ENCODE assay signal across 8 mouse cellular contexts in the genomic region with DNA sequence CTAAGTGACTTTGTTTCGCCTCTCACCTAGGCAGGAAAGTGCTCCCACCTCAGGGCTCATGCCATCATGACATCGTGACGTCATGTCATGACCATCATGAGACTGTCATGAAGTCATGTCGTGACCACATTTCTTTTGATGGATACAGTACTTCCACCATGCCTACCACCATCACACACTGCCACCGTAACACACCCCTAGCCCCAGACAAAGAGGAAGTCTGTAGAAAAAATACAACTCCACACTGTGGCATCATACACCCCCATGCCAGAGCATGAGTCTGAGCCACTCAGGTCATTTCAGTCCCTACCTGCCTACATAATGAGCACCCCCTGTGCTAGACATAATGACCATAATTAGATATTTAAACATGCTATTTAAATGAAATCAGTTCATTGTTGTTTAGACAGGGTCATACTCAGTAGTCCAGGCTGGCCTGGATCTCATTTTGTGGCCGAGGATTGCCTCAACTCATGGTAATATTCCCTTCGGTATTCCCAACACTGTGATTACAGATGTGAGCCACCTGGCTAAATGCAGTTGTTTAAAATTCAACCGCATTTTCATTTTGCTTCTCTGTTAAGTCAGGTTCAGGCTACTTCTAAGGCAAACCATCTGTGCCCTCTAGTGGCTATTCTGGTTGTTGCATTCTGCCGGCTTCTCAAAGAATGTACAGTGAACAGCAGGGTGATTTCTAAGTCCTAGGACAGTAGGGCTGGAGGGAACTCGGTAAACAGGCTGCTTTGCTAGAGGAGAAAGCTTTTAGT. TPM values are rescaled to one million over a fixed set of nuclear protein-coding genes. Genes with fewer than 3 reads are reported as not detected.
A peak's percentile ranks its signal among the peaks of the same experiment; 100 is the strongest.
DNase-seq lines count a peak whose midpoint lies in the region; ATAC-seq lines count a peak whose summit lies in the region.

No protein-coding gene starts in this region.

- DNase-seq in Muller cell, postnatal 12 days (ENCODE audit: inconsistent ontology term): peak; percentile 51
- peak; percentile 84 for DNase-seq in cerebellum, adult 9-10 months
- peak; percentile 68 to 98 for DNase-seq in frontal cortex, adult 2 months (ENCODE audit: extremely low spot score in 1 of 2, low spot score in 1 of 2)
- peak; percentile 78 to 94 for DNase-seq in layer of hippocampus, postnatal 25 days (ENCODE audit: extremely low spot score in 1 of 2, low spot score in 1 of 2)
- DNase-seq in lung, postnatal 10 days: peak; percentile 93
- peak; percentile 72 for DNase-seq in ovary, postnatal 36 days (ENCODE audit: low spot score)
- DNase-seq in thymus, postnatal 25 days: peak; percentile 93

- no peaks in the 10 kb centered on the region for H3K36me3 ChIP-seq in hindbrain, embryonic 15.5 days

- WGBS in hindbrain, embryonic 15.5 days: 44% methylated on average over 10 of the region's 10 CpGs

- no peak overlapping the region for H3K4me2 ChIP-seq in hindbrain, embryonic 15.5 days

- H3K9me3 ChIP-seq in hindbrain, embryonic 15.5 days: no peaks in the 10 kb centered on the region

- H3K27ac ChIP-seq in hindbrain, embryonic 15.5 days (replicated peaks): no peak overlapping the region

- no peaks in the 10 kb centered on the region; the same call in 1 of the 2 replicates for H3K4me1 ChIP-seq in hindbrain, embryonic 15.5 days (replicated peaks)

- no peaks in the 10 kb centered on the region for H3K27me3 ChIP-seq in hindbrain, embryonic 15.5 days

- no peak overlapping the region for H3K9ac ChIP-seq in hindbrain, embryonic 15.5 days

- H3K4me3 ChIP-seq in hindbrain, embryonic 15.5 days: no peak overlapping the region

- peak; percentile 71 for ATAC-seq in hindbrain, embryonic 15.5 days (ENCODE audit: low FRiP score, low read depth)

RNA-seq across cellular contexts. Expression of a gene that starts 39.0 kb away (rescaled TPM):
- 0.10 and 0.13 TPM in 2 replicates for polyA plus RNA-seq in frontal cortex, adult 2 months (2012; rRNA removed)
- 0.17 and 0.22 TPM in 2 replicates for polyA plus RNA-seq in hindbrain, embryonic 15.5 days (2015; fragmentation: Nextera tagmentation; extraction: Ambion mirVana)
- under 1 TPM; 0.56 to 0.79 TPM for total RNA-seq in layer of hippocampus, postnatal 25 days (2021)
